Comparison of ENCODE assay signal across 9 mouse cellular contexts in genomic region chr7:136038072-136038471, GRCm38 (mm10).
"Had no signal": no experiment of that assay in that cellular context is flagged by ENCODE, and none has a peak within 500 bp of the region (broad histone marks: within the 10 kb centered on the region; RNA-seq: fewer than 3 reads in every experiment).

No protein-coding gene starts in this region.

- DNase-seq: kidney, adult 18-20 months; kidney, adult 9 months; kidney, postnatal 25 days; left cerebral cortex, postnatal 4 days; liver, postnatal 0 days; lung, embryonic 14.5 days; right cerebral cortex, postnatal 14 days; spleen, adult 18-20 months; thymus, postnatal 25 days had no signal
